Mouse (Mus musculus): ENCODE measurements around the gene Reck. TPM values are rescaled to one million over a fixed set of nuclear protein-coding genes. Genes with fewer than 3 reads are reported as not detected.

Reck gene
- polyA plus RNA-seq, 1 experiment from 2014 or later, result 6.0 TPM

DNA sequence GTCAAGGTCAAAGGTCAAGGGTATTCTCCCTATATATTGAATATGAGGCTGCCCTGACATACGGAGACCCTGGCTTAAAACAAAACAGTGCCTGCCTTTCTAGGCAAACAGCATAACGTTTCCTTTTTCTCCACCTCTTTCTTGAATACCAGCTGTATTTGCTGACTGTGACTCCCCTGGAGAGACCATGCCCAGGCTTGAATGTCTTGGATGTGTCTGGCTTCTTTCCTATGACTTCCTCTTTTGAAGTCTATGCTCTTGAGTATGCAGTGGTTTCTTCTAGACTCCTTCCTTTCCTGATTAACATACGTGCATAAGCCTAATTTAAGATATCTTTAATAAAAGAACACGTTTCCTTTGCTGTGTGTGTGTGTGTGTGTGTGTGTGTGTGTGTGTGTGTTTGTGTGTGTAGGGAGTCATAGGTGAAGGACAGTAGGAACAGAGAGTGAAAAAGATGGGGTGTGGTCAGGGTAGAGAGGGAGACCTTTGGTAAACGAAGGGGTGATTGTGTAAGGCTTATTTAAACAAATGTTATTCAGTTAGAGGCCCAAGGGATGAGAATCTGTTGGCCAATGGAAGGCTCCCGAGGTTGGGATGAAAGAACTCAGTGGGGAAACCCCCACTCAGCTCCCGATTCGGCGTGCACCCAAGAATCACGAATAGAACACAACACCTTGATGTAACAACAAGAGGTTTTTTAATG lies 99.7 kb downstream of the Reck start:
- Histone ChIP-seq H3K4me3 (replicated peaks) (no peak overlapping the region), H3K9ac (replicated peaks) (no peak overlapping the region), H3K27ac (no peak overlapping the region), H3K27me3 (peaks cover 22% of the 10 kb centered on the region), H3K4me2 (replicated peaks) (no peak overlapping the region), H3K4me1 (replicated peaks) (peaks cover 31% of the 10 kb centered on the region), H3K9me3 (no peaks in the 10 kb centered on the region), H3K36me3 (no peaks in the 10 kb centered on the region)
- WGBS, result 82% methylated on average over 10 of the region's 10 CpGs
- ATAC-seq, result no peak

DNA sequence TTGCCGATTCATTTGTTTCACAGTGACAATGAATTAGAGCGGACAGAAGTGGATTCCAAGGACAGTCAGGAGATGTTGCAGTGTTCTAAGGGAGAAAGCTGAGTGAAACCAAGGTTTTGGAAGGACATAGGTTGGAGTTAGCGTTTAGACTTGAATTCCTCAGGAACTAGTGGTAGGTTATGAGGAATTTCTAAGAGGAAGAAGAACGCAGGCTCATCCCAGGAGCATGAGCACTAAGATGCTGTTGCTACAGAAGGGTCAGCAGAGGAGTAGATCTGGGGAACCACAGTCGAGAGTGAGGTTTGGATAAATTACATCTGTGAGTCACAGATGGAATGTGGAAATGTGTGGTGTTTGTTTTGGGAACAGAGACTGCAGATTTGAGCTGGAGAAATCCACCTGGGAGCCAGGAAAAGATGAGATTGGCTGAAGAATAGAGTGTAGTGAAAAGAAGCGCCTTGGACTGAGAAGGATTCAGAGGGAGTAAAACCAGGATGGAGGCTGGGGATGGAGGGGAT lies 101.0 kb downstream of the Reck start:
- no peak for ATAC-seq
- Histone ChIP-seq H3K27ac (no peak overlapping the region), H3K27me3 (peaks cover 33% of the 10 kb centered on the region), H3K4me3 (replicated peaks) (no peak overlapping the region), H3K9ac (replicated peaks) (no peak overlapping the region), H3K9me3 (no peaks in the 10 kb centered on the region), H3K36me3 (no peaks in the 10 kb centered on the region), H3K4me1 (replicated peaks) (peaks cover 31% of the 10 kb centered on the region), H3K4me2 (replicated peaks) (no peak overlapping the region)
- WGBS, result 81% methylated on average over 6 of the region's 6 CpGs

DNA sequence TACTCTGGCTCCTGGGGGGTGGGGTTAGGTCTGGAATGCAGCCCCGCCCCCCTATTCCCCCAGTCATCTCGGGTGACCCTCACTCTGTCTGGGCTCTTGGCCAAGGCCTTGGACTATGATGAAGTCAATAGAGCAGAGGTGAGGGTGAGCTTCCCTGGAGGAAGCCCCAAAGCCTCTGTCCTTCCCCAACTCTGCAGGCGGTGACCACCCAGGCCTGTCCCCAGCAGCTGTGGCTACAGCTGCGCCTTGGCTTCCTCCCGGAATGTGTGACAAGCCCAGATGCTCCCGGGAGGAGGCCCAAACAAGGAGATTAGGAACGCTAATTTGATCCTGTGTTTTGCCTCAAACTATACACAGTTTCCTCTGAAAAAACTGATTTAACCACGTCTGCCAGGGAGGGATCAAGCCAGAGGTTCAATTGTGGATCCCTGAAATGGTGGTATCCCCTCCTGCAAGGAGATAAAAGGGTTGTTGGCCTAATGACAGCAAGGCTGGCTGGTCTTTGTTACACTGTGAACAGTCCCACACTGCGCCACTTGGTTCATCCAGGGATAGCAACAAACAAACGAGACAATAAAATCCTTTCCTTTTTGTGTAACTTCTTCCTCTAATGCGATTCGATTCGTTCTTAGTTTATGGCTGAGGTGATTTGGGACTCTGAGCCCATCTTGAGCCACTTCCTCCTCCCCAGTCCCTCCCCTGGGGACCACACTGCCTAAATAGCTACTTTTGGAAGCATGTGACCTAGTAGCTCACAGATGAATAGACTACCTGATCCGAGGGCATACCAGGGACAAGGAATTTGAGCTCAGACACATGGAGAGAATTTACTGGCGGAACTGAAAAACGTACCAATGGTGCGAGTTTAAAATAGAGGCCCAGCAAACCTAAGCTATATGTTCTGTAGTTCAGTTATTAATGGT lies 103.5 kb downstream of the Reck start:
- H3K4me2 ChIP-seq (replicated peaks), result no peak overlapping the region

DNA sequence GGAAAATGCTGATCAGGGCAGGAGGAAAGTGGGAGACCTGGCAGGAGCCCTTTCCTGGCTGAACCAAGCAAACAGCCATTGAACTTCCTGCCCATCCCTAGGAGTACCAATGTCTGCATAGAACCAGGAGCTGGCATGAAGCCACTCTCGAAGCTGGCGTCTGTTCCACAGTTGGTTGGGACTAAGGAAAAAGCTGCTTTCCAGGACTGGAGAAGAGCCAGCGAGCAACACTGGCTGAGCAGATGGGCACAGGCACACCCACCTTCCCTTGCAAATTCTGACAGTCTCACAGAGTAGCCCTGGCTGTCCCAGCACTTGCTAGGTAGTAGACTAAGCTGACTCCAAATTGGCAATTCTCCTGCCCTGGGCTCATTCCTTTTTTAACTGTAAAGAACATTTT lies 104.4 kb downstream of the Reck start:
- no peak for ATAC-seq
- Histone ChIP-seq H3K4me3 (replicated peaks) (no peak overlapping the region), H3K9me3 (no peaks in the 10 kb centered on the region), H3K36me3 (no peaks in the 10 kb centered on the region), H3K4me2 (replicated peaks) (no peak overlapping the region), H3K4me1 (replicated peaks) (peaks cover 20% of the 10 kb centered on the region), H3K27ac (no peak overlapping the region), H3K27me3 (peaks cover 58% of the 10 kb centered on the region), H3K9ac (replicated peaks) (no peak overlapping the region)
- WGBS, result 73% methylated on average over 3 of the region's 3 CpGs

More for the DNA sequence above, 103.5 kb downstream of the Reck start:
- WGBS, result 11% methylated on average over 17 of the region's 17 CpGs
- Histone ChIP-seq H3K9me3 (no peaks in the 10 kb centered on the region), H3K27me3 (peaks cover 49% of the 10 kb centered on the region), H3K4me1 (replicated peaks) (peaks cover 21% of the 10 kb centered on the region), H3K27ac (peak overlapping the region; percentile 26; the same call in 1 of the 2 replicates), H3K4me3 (replicated peaks) (no peak overlapping the region), H3K36me3 (no peaks in the 10 kb centered on the region), H3K9ac (replicated peaks) (0 out of 2 replicates have a peak overlapping the region, but pooled peaks have one; percentile 10)
- peak; percentile 60 for ATAC-seq

DNA sequence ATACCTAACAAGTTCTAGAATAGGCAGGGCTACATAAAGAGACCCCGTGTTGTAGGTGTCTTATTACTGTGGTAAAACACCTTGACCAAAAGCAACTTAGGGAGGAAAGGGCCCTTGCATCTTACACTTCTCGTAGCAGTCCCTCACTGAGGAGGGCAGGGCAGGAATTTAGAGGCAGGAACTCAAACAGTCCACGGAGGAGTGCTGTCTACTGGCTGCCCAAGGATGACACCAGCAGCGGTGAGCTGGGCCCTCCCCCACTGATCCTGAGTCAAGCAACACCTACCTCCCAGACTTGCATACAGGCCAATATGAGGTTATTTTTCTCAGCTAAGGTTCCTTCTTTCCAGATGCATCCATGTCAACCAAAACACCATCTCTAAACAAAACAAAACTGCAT lies 104.9 kb downstream of the Reck start:
- peaks cover 59% of the 10 kb centered on the region for H3K27me3 ChIP-seq

DNA sequence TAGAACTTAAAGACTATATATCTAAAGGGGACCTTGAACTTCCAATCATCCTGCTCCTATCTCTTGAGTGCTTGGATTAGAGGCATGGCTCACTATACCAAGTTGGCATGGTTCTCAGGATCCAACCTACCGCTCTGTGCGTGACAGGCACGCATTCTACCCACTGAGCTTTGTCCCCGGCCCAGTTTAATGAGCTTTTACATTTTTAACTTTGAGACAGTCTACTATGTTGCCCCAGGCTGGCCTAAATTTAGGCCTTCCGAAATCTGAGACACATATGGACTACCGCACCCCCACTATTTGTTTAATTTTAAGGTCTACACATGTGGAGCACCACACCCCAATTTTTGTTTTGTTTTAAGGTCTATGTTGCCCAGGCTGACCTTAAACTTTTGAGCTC lies 105.5 kb downstream of the Reck start:
- H3K9ac ChIP-seq (replicated peaks), result no peak overlapping the region
- no peak overlapping the region for H3K4me3 ChIP-seq (replicated peaks)
- peaks cover 64% of the 10 kb centered on the region for H3K27me3 ChIP-seq
- H3K9me3 ChIP-seq, result no peaks in the 10 kb centered on the region
- H3K27ac ChIP-seq, result no peak overlapping the region
- ATAC-seq, result no peak
- H3K4me2 ChIP-seq (replicated peaks), result no peak overlapping the region
- WGBS, result 97% methylated on average over 6 of the region's 6 CpGs
- H3K36me3 ChIP-seq, result no peaks in the 10 kb centered on the region
- H3K4me1 ChIP-seq (replicated peaks), result peaks cover 20% of the 10 kb centered on the region

More for the DNA sequence above, 104.9 kb downstream of the Reck start:
- Histone ChIP-seq H3K36me3 (no peaks in the 10 kb centered on the region), H3K27ac (no peak overlapping the region), H3K9me3 (no peaks in the 10 kb centered on the region), H3K4me2 (replicated peaks) (no peak overlapping the region), H3K4me3 (replicated peaks) (no peak overlapping the region), H3K9ac (replicated peaks) (no peak overlapping the region), H3K4me1 (replicated peaks) (peaks cover 20% of the 10 kb centered on the region)
- 88% methylated on average over 4 of the region's 4 CpGs for WGBS
- ATAC-seq, result no peak

DNA sequence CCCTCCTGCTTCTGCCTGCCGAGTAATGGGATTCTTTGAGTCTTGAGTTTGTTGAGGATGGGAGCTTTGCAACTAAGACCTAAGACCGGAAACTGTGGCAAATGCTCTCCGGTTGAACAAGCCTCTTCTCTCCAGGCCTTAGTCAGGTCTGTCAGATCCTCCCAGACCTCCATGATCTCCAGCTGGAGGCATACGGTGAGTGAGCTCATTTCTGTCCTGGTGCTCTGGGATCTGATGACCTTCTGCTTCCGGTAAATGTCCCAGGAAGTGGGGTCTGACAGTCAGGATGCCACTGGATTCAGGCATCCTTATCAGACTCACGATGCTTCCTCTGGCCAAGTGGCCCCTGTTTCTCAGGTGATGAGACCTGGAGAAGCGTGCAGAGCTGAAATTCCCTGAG lies 105.9 kb downstream of the Reck start:
- Histone ChIP-seq H3K9me3 (no peaks in the 10 kb centered on the region), H3K9ac (replicated peaks) (no peak overlapping the region), H3K27me3 (peaks cover 60% of the 10 kb centered on the region), H3K27ac (no peak overlapping the region), H3K4me1 (replicated peaks) (peaks cover 20% of the 10 kb centered on the region), H3K4me3 (replicated peaks) (no peak overlapping the region), H3K36me3 (no peaks in the 10 kb centered on the region), H3K4me2 (replicated peaks) (no peak overlapping the region)
- 90% methylated on average over 7 of the region's 7 CpGs for WGBS
- no peak for ATAC-seq

DNA sequence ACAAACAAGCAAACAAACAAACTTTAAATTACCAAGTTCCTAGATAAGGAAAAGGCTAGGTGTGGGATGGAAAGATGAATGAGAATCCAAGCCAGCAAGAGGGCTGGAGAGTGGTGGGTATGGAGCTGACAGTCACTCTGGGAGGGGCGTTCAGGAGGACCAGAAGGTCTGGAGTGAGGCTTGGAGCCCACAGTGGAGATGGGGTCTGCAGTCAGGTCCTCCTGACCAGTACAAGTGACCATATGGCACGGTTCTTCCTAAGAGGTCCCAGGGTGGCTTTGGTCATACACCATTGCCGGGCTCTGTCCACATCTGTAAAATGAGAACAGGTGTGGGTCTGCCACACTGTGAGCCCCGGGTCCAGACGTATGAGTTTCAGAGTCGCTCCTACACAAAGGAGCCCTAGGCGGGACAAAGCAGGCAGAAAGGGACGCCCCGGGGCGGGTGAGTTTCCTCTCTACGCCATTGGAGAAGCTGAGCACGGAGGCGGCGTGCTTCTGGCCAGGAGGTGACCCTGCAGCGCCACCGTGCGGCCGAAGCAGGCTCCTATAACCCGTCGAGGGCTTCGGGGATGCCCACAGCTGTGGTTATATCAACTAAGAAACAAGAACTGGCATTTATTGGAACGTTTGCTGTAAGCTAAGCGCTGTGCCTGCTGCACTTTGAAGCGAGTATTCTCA lies 106.9 kb downstream of the Reck start:
- peak overlapping the region; percentile 33 for H3K4me3 ChIP-seq (replicated peaks)
- no peaks in the 10 kb centered on the region for H3K36me3 ChIP-seq
- peak overlapping the region; percentile 60 for H3K4me2 ChIP-seq (replicated peaks)
- H3K9ac ChIP-seq (replicated peaks), result peak overlapping the region; percentile 66
- no peaks in the 10 kb centered on the region for H3K9me3 ChIP-seq
- peak; percentile 94 for ATAC-seq
- H3K27me3 ChIP-seq, result peaks cover 51% of the 10 kb centered on the region
- no peak overlapping the region for H3K27ac ChIP-seq
- WGBS, result 2% methylated on average over 24 of the region's 24 CpGs
- peaks cover 20% of the 10 kb centered on the region for H3K4me1 ChIP-seq (replicated peaks)

DNA sequence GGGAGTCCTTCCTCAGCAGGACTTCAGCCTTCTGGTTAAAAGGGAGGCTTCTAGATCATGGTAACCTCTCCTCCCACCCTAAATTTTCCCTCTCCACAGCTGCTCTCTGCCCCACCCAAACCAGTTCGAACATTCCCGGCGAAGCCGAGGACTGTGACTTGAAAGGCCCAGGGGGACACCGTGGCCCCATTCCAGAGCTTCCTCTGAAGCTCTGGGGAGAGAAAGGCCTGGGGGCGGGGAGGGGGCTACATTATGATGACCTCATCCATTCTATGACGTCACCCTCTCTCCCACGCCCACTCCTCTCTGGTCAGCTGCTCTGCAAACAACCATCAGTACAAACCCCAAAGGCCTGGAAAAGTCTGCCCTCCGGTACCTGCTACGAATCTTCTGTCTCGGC lies 107.9 kb downstream of the Reck start, which contains the start of gene Ccin:
Ccin (plus strand) TSS at position 303 of the 400 bp plus-strand sequence.
- Histone ChIP-seq H3K36me3 (no peaks in the 10 kb centered on the region), H3K9me3 (no peaks in the 10 kb centered on the region), H3K27me3 (peaks cover 46% of the 10 kb centered on the region), H3K4me3 (replicated peaks) (peak within 1 kb of the TSS; percentile 33), H3K9ac (replicated peaks) (peak within 1 kb of the TSS; percentile 66), H3K4me1 (replicated peaks) (peaks cover 17% of the 10 kb centered on the region), H3K27ac (no peak within 1 kb of the TSS), H3K4me2 (replicated peaks) (peak within 1 kb of the TSS; percentile 60)
- no peak for ATAC-seq
- 85% methylated on average over 11 of the region's 11 CpGs for WGBS

DNA sequence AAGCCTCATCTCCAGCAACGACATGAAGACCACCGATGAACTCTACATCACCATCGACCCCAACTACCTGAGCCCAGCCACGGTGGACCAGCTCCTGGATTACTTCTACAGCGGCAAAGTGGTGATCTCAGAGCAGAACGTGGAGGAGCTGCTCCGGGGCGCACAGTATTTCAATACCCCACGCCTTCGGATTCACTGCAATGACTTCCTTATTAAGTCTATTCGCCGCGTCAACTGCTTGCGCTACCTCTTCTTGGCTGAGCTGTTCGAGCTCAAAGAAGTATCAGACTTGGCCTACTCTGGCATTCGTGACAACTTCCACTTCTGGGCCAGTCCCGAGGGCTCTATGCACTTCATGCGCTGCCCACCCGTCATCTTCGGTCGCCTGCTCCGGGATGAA lies 108.4 kb downstream of the Reck start:
- Histone ChIP-seq H3K4me1 (replicated peaks) (peaks cover 11% of the 10 kb centered on the region), H3K27ac (no peak overlapping the region), H3K36me3 (no peaks in the 10 kb centered on the region), H3K4me3 (replicated peaks) (no peak overlapping the region), H3K27me3 (peaks cover 46% of the 10 kb centered on the region), H3K4me2 (replicated peaks) (no peak overlapping the region), H3K9ac (replicated peaks) (no peak overlapping the region), H3K9me3 (no peaks in the 10 kb centered on the region)
- ATAC-seq, result no peak
- WGBS, result 93% methylated on average over 22 of the region's 22 CpGs

DNA sequence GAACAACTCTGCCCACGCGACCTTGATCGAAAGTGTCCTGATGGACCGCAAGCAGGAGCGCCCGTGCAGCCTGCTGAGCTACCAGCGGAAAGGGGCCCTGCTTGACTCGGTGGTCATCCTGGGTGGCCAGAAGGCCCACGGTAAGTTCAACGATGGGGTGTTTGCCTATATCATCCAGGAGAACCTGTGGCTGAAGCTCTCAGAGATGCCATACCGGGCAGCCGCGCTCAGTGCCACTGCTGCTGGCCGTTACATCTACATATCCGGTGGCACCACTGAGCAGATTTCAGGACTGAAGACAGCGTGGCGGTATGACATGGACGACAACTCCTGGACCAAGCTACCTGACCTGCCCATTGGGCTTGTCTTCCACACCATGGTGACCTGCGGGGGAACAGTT lies 109.0 kb downstream of the Reck start:
- Histone ChIP-seq H3K9ac (replicated peaks) (no peak overlapping the region), H3K9me3 (no peaks in the 10 kb centered on the region), H3K4me3 (replicated peaks) (no peak overlapping the region), H3K27me3 (peaks cover 46% of the 10 kb centered on the region), H3K4me1 (replicated peaks) (peaks cover 5% of the 10 kb centered on the region), H3K27ac (no peak overlapping the region), H3K4me2 (replicated peaks) (no peak overlapping the region), H3K36me3 (no peaks in the 10 kb centered on the region)
- no peak for ATAC-seq
- 93% methylated on average over 19 of the region's 19 CpGs for WGBS
